Mouse (Mus musculus): ENCODE measurements around the gene Gm17349. TPM values are rescaled to one million over a fixed set of nuclear protein-coding genes. Genes with fewer than 3 reads are reported as not detected.

The Gm17349 gene
- polyA plus RNA-seq, 1 experiment: not detected

DNA sequence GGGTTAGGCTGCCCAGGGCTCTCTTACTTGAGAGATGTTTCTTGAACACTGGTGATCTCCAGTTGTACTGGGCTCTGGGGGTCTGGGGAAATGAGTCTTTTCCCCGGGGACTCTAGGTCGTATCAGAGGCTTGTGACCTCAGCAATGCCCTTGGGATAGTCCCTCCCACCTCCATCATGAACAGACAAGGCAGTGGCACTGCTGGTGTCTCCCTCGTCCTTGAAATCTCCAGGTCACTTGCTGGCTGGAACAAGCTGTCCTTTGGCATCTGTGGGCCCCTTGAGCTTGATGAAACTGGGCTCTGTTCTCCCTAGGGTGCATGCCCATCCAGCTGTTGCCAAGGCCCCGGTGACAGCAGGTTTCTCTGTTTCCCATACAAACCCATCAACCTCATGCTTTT is 8.9 kb upstream of the Gm17349 start:
- WGBS: 46% methylated on average over 4 of the region's 4 CpGs
- TF ChIP-seq POLR2A (IDR thresholded peaks at IDR 0.05; ENCODE audit: insufficient read depth, low read depth, low read length): no peak
- TF ChIP-seq CTCF (IDR thresholded peaks at IDR 0.05; ENCODE audit: insufficient read depth, low read depth, low read length): no peak
- H3K4me1 ChIP-seq (ENCODE audit: control insufficient read depth, insufficient read depth, low read length): peaks cover 80% of the 10 kb centered on the region
- peak overlapping the region; percentile 95 for H3K27ac ChIP-seq (ENCODE audit: insufficient read depth, low read depth, low read length)
- no peak overlapping the region for H3K4me3 ChIP-seq (ENCODE audit: insufficient read depth, low read depth, low read length)

DNA sequence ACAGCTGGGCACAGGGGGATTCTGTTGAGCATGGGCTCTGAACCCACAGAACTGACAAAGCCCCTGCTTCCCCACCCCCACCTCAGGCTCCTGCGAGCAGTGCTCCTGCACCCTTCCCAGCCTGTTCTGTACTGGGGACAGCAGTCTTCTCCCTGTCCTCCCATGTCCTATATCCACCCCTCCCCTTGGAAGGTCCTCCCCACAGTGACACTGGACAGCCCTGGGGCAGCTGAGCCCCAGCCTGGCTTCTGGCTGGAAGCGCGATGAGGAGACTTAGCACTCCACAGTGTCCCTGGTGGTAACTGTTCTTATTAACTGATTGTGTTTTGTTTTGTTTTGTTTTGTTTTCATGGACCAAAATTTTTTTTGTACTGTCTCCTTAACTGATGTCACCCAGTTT is 8.3 kb upstream of the Gm17349 start:
- TF ChIP-seq CTCF (IDR thresholded peaks at IDR 0.05; ENCODE audit: insufficient read depth, low read depth, low read length): no peak
- no peak for TF ChIP-seq POLR2A (IDR thresholded peaks at IDR 0.05; ENCODE audit: insufficient read depth, low read depth, low read length)
- 34% methylated on average over 3 of the region's 3 CpGs for WGBS
- Histone ChIP-seq H3K4me1 (ENCODE audit: control insufficient read depth, insufficient read depth, low read length) (peaks cover 77% of the 10 kb centered on the region), H3K4me3 (ENCODE audit: insufficient read depth, low read depth, low read length) (no peak overlapping the region), H3K27ac (ENCODE audit: insufficient read depth, low read depth, low read length) (peak overlapping the region; percentile 95)

DNA sequence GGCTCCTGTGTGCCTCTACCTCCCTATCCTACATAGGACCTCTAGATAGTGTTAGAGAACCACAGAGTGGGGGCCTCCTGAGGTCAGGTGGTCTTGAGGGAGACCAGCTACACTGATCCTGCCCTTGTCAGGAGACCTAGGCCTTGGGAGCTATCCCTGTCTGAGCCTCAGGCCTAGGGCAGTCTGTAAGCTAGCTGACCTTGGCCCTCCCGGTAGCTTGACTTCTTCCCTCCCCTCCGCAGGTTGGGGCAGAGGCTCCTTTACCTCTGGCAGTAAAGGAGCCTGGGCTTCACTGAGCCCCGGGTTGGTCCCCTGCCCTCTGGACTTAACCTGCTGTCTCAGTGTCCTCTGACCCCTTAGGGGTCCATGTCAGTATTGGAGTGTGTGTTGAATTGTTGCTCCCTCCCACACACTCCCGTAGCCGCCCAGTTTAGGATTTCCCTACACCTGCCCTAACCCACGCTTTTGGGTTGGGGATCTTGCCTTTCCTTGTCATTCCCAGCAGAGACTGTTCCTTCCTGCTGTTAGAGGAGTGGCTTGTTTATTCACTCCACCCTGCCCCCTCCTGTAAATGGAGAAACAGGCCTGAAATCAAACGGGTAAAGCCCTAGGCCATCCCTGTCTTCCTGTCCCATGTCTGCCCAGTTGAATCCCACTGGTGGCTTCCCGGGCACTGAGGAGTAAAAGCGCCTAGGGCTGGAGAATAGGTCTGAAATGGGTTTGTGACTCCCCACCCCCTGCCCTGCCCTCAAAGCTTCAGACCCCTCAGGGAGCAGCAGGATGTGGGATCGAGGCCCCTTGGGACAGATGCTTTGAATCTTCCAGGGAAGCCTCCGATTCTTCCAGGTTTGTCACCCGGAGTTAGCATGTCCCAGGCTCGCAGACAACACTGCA is 7.6 kb upstream of the Gm17349 start:
- TF ChIP-seq POLR2A (IDR thresholded peaks at IDR 0.05; ENCODE audit: insufficient read depth, low read depth, low read length): no peak
- TF ChIP-seq CTCF (IDR thresholded peaks at IDR 0.05; ENCODE audit: insufficient read depth, low read depth, low read length): no peak
- Histone ChIP-seq H3K27ac (ENCODE audit: insufficient read depth, low read depth, low read length) (peak overlapping the region; percentile 95; the same call in 1 of the 2 replicates), H3K4me3 (ENCODE audit: insufficient read depth, low read depth, low read length) (no peak overlapping the region), H3K4me1 (ENCODE audit: control insufficient read depth, insufficient read depth, low read length) (peaks cover 73% of the 10 kb centered on the region)
- WGBS: 59% methylated on average over 13 of the region's 13 CpGs

DNA sequence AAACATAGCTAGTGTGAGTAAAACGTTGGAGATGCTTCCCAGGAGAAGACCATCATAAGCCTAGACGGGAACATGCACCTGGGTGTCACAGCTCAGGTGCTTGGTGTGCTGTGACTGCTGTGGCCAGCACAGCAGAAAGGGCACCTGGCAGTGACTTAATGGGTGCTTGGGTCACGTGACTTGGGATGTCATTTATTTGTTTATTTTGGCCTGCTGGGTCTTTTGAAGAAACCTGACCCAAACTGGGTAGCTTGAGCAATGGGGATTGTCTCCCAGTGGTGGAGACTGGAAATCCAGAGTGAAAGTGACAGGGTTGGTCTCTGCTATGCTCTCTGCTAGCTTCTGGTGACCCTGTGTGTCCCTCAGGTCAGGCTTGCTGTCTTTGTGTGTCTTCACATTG is 6.2 kb upstream of the Gm17349 start:
- no peak overlapping the region for H3K4me3 ChIP-seq (ENCODE audit: insufficient read depth, low read depth, low read length)
- TF ChIP-seq CTCF (IDR thresholded peaks at IDR 0.05; ENCODE audit: insufficient read depth, low read depth, low read length): no peak
- TF ChIP-seq POLR2A (IDR thresholded peaks at IDR 0.05; ENCODE audit: insufficient read depth, low read depth, low read length): no peak
- no peak overlapping the region for H3K27ac ChIP-seq (ENCODE audit: insufficient read depth, low read depth, low read length)
- H3K4me1 ChIP-seq (ENCODE audit: control insufficient read depth, insufficient read depth, low read length): peaks cover 67% of the 10 kb centered on the region
- WGBS: 56% methylated on average over 3 of the region's 3 CpGs

DNA sequence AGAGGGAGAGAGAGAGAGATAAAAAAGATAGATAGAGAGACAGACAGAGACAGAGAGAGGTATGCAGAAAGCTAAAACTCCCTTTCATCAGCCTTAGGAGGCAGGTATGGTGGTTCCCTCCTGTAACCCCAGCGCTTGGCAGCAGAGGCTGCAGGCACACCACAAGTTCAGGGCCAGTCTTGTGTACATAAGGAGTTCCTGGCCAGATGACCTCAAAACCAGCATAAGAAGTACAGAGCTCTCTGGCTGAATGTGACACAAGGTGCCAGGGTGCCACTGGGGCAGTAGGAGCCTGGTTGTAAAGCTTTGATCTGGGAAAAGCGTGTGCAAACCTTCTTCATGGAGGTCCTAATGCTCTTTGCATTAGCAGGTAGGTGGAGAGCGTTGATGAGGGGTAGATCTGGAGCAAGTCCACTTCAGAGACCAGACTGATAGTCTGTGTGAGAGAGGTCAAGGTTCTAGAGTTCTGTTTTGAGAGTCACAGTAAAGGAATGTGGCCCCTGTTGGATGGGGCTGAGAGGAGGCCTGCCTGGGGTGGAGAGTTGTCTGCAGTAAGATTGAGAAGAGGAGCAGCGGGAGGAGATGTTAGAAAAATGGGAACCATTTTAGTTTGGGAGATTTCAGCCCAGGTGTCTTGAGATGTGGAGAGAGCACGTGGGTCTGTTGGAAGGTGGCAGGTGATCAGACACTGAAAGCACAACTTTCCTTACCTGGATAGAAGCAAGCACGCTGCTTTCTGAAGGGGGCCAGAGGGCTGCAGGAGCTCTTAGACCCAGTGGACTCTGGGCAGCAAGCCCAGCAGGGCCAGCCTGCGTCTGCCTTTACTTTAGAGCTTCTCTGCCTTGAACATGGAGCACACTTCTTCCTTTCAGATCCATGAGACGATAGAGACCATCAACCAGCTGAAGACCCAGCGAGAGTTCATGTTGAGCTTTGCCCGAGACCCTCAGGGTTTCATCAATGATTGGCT is 5.2 kb upstream of the Gm17349 start:
- Histone ChIP-seq H3K27ac (ENCODE audit: insufficient read depth, low read depth, low read length) (no peak overlapping the region), H3K4me3 (ENCODE audit: insufficient read depth, low read depth, low read length) (no peak overlapping the region), H3K4me1 (ENCODE audit: control insufficient read depth, insufficient read depth, low read length) (peaks cover 58% of the 10 kb centered on the region)
- whole genome bisulfite sequencing: 80% methylated on average over 10 of the region's 10 CpGs
- TF ChIP-seq CTCF (IDR thresholded peaks at IDR 0.05; ENCODE audit: insufficient read depth, low read depth, low read length) (no peak), POLR2A (IDR thresholded peaks at IDR 0.05; ENCODE audit: insufficient read depth, low read depth, low read length) (no peak)

DNA sequence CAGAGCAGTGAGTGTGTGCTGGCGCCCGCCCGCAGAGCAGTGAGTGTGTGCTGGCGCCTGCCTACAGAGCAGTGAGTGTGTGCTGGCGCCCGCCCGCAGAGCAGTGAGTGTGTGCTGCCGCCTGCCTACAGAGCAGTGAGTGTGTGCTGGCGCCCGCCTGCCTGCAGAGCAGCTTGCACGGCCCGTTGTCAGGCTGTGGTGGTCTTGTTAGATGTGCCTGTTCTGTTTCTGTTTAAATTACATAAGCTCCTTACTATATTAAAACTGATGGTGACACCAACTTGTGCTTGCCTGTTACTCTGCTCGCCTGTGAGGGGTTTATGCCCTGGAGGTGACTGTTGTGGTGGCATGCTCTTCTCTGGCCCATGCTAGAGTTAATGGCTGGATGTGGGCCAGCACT is 2.9 kb upstream of the Gm17349 start:
- Histone ChIP-seq H3K27ac (ENCODE audit: insufficient read depth, low read depth, low read length) (no peak overlapping the region), H3K4me3 (ENCODE audit: insufficient read depth, low read depth, low read length) (no peak overlapping the region), H3K4me1 (ENCODE audit: control insufficient read depth, insufficient read depth, low read length) (peaks cover 58% of the 10 kb centered on the region)
- no peak for TF ChIP-seq CTCF (IDR thresholded peaks at IDR 0.05; ENCODE audit: insufficient read depth, low read depth, low read length)
- no peak for TF ChIP-seq POLR2A (IDR thresholded peaks at IDR 0.05; ENCODE audit: insufficient read depth, low read depth, low read length)
- 83% methylated on average over 13 of the region's 13 CpGs for WGBS

DNA sequence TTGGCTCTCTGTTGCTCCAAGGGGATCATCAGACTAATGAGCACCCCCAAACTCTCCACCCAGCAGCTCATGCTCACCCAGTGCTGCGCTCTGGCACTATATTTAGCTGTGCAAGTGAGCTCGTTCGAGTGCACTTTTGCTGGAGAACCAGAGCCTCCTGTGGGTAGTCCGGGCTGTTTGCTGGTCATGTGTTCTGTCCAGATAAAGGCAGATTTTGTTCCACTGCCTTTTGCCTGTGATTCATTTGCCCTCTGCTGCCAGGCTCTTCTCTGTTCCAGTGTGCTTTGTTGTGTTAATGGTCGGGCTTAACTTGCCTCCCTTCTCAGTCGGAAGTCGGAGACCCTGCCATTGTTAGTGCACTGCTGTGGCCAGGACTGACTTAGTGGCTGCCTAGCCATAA is 409 bp downstream of the Gm17349 start:
- TF ChIP-seq CTCF (IDR thresholded peaks at IDR 0.05; ENCODE audit: insufficient read depth, low read depth, low read length): no peak
- no peak for TF ChIP-seq POLR2A (IDR thresholded peaks at IDR 0.05; ENCODE audit: insufficient read depth, low read depth, low read length)
- H3K27ac ChIP-seq (ENCODE audit: insufficient read depth, low read depth, low read length): peak overlapping the region; percentile 100
- 6% methylated on average over 7 of the region's 7 CpGs for WGBS
- H3K4me3 ChIP-seq (ENCODE audit: insufficient read depth, low read depth, low read length): peak overlapping the region; percentile 50
- peaks cover 40% of the 10 kb centered on the region for H3K4me1 ChIP-seq (ENCODE audit: control insufficient read depth, insufficient read depth, low read length)

DNA sequence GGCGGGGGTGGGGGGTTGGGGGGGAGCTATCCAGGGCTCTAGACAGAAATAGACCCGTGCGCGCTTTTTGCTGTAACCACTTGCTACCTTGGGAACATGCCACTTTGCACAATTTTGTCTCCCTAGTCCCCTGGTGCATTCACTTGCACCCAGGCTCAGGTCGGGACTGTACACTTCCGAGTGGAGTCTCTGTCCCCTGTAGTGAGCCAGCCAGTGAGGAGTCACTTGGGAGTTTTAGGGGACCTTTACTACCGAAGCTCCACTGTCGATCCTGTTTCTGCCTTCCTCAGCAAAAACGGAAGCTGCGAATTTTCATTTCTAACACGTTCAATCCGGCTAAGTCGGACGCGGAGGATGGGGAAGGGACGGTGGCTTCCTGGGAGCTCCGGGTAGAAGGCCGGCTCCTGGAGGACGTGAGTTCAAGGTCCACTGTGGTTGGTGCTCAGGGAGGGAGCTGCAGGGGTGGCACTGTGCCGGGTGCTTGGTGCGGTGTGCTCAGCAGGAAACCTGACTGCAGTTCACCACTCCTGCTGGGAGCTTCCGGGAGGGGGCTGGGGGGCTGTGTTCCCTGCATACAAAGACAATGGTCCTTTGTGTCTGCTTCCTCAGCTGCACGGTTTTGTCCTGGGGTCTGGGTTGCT is 1.1 kb downstream of the Gm17349 start:
- TF ChIP-seq CTCF (IDR thresholded peaks at IDR 0.05; ENCODE audit: insufficient read depth, low read depth, low read length): no peak
- TF ChIP-seq POLR2A (IDR thresholded peaks at IDR 0.05; ENCODE audit: insufficient read depth, low read depth, low read length): peak; percentile 16; the same call in 1 of the 2 replicates
- Histone ChIP-seq H3K27ac (ENCODE audit: insufficient read depth, low read depth, low read length) (peak overlapping the region; percentile 100), H3K4me1 (ENCODE audit: control insufficient read depth, insufficient read depth, low read length) (peaks cover 39% of the 10 kb centered on the region), H3K4me3 (ENCODE audit: insufficient read depth, low read depth, low read length) (peak overlapping the region; percentile 50)
- 6% methylated on average over 23 of the region's 23 CpGs for WGBS
